Mouse (Mus musculus) neural tube, embryonic 10.5 days (tissue): Measurements from ENCODE around the gene Slc5a3.
"Not testable (repeated sequence)": the region's sequence is repeated elsewhere in the genome, so short reads cannot be mapped to it uniquely, and the experiment has no call there.

Source experiments
- DNase-seq: peaks from one replicate; pipeline ENCODE4 v3.0.0-alpha.2; 2017; ENCODE audit warnings: low spot score; ENCODE audit errors: extremely low spot score

Slc5a3 gene

GRCm38 (mm10) chr16:92061586-92061985 is 3.5 kb downstream of the Slc5a3 start:
- DNase-seq: no peak

DNA sequence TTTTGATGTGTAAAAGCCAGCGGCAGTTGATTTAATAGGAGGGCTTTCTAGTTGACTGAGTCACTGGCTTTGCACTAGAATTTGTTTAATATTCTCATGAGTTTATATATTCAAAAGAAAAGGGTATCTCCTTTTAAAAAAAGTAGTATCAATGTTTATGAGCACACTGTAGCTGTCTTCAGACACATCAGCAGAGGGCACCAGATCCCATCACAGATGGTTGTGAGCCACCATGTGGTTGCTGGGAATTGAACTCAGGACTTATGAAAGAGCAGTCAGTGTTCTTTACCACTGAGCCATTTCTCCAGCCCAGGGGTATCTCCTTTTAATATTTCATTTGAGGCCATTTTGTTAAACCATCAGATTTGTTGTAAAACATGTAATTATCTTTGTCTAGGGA is 4.7 kb downstream of the Slc5a3 start:
- no peak for DNase-seq

- DNase-seq: no peak
These were observed 6.7 kb downstream of the Slc5a3 start for GRCm38 (mm10) chr16:92064801-92065200.

GRCm38 (mm10) chr16:92070338-92070737 is 12.2 kb downstream of the Slc5a3 start:
- DNase-seq: no peak

GRCm38 (mm10) chr16:92076797-92077196 is 18.7 kb downstream of the Slc5a3 start:
- no peak for DNase-seq

DNA sequence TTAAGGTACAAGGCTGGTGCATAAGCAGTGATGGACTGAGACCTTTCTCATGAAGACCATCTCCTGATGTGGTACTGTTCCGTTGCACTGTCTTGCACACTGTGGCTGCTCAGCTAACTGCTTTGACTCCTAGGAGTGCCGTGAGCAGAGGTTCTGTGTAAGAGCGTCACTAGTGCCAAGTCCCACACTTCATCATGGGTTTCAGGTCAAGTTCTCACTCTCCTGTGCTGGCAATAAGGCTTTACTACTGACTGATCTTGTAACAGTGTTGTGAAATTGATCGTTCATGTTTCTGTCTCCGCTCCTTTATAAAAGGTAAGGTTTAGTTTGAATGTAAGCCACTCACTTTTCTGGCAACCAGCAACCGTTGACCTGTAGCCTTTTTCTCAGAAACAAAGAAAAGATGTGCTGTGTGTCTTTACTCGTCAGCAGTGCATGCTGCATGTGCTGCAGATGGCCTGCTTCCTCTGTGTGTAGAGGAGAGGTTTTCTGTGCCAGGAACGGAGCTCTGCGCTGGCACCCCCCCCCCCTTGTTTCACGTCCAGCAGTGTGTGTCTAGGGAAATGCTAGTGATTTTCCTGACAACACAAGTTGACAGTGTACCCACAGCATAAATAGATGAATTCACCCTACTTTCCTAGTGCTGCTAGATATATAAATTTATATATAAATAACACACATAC is 25.8 kb downstream of the Slc5a3 start:
- DNase-seq: no peak

GRCm38 (mm10) chr16:92089225-92089624 is 31.1 kb downstream of the Slc5a3 start:
- no peak for DNase-seq

DNA sequence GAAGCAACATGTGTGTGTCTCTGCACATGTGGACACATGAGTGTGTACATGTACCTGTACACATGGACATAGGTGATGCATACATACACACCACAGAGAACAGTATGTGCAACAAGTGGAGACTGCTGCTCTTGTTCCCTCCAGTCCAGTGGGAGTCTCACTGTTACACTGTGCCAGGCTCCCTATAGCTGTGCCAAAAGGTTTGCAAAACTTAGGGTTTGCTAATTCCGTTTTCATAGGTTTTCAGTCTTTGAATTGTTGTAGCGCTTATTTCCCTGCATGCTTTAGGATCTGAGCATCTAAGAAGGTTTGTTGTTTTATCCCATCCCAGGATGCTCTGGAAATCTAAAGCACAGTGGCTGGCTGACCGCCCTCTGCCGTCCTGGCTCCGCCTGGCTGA is 33.8 kb downstream of the Slc5a3 start:
- DNase-seq: no peak

DNA sequence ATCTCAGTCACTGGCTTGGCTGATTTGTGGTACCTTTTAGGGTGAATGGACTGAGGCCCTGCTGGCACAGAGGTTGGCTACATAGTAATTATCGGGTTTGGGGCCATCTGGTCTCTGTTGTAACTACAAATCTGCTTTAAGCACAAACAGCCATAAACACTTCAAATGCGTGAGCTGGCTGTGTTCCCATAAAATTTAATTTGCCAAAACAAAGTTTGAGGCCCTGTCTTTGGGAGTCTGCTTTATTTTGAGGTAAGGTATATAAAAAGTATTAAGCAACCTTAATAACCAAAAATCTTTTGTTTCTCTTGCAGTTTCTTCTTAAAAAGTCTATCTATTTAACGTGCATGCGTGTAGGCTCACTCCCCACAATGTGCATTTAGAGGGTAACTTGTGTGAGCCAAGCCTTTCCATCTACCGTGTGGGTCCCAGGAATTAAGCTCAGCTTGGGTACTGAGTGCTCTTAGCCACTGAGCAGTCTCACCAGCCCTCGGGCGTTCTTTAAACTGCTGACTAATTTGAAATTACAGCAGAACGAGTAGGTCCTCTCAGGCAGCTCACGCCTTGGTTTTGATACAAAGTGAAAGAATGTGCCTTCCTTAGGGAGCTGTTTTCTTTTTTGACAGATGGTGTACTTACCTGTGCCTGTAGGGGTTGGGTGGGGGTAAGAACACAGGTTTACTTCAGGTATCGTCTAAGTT is 40.4 kb downstream of the Slc5a3 start:
- no peak for DNase-seq

DNA sequence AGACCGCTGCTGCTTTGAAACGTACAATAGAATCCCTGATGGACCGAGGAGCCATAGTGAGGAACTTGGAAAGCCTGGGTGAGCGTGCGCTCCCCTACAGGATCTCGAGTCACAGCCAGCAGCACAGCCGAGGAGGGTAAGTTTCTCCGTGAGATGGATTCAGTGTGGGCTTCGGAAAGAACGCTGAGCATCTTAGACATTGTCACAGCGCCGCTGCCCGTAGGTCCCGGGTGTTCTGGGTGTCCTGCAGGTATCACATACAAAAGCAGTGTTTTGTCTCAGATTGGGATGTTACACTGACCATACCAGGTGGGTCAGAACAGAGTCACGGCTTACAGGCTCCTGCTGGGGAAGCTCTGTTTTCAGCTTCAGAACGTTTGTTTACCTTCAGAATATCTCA is 41.5 kb downstream of the Slc5a3 start:
- no peak for DNase-seq

DNA sequence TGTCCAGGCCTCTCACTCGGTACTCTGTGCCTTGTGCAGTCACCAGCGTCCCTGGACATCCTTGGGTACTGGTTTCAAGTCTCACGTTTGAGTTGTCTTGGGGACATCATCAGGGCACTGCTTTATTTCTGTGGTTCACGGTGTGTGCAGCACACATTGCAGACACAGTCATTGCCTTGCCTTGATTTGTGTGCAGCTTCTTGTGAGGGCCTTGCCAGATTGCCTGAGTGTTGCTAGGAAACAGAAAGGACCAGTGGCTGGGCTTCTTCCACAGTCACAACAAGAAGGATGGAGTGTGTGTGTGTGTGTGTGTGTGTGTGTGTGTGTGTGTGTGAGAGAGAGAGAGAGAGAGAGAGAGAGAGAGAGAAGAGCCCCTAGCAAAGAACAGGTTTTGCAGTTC is 42.0 kb downstream of the Slc5a3 start:
- no peak for DNase-seq

GRCm38 (mm10) chr16:92102115-92102514 is 44.0 kb downstream of the Slc5a3 start:
- no peak for DNase-seq

DNA sequence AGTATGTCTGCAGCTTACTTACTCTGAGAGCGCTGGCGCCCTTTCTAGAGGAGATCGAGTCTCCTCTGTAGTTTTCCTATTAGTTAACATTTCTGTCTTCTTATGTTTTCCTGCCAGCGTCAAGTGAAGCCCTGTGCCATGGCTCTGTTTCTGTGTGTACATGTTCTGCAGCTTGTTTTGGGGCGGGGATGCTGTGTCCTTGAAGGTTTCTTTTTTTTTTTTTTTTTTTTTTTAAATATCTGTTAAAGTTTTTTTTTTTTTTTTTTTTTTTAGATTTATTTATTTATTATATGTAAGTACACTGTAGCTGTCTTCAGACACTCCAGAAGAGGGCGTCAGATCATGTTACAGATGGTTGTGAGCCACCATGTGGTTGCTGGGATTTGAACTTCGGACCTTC is 44.8 kb downstream of the Slc5a3 start:
- DNase-seq: not testable (repeated sequence)

- DNase-seq: peak; percentile 32
These were observed 45.6 kb downstream of the Slc5a3 start for GRCm38 (mm10) chr16:92103572-92104331.

DNA sequence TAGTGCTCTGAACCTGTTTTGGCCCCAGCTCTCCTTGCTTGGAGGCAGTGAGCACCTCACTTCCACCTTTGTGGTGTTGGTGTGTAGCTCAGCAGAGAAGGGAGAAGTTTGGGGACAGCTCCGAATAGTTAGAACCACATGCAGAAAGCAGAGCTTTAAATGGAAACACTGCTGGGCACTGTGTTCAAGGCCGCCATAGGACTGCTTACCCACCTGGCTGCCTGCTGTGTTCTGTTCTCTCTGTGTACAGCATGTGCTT is 46.1 kb downstream of the Slc5a3 start:
- DNase-seq: no peak

DNA sequence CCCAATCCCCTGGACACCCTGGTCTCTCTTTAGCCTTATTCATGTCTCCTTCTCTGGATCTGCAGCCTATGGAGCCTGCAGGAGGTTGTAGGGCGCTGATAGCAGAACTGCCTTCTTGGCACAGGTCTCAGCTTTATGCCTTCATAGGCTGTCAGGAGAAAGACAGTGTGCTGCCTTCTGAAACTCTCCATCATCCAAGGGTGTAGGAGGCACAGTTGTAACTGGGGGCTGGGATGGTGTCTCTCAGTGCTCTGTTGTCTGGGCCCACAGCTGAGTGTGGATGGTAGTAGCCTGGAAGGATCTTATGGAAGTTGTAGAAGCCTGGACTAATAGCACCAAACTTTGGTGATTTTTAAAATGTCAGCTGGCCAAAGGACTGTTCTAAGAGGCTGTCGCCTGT is 46.8 kb downstream of the Slc5a3 start:
- DNase-seq: no peak

- no peak for DNase-seq
These were observed 47.5 kb downstream of the Slc5a3 start for GRCm38 (mm10) chr16:92105631-92106030.

DNA sequence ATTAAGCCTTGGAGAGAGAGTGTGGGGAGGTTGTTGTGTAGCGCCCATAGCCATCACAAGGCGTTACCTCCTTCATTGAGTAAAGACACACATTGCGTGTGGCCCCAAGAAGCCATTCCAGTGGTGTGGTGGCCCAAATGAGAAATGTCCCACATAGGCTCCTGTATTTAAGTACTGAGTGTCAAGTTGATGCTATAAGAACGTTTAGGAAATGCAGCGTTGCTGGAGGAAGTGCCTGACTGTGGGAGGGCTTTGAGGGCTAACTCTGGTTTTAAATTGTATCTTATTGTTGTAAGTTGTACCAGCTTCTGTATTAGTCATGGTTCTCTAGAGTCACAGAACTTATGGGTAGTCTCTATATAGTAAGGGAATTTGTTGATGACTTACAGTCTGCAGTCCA is 49.2 kb downstream of the Slc5a3 start:
- no peak for DNase-seq

GRCm38 (mm10) chr16:92114706-92115241 is 56.7 kb downstream of the Slc5a3 start:
- DNase-seq: no peak

- no peak for DNase-seq
These were observed 57.7 kb downstream of the Slc5a3 start for GRCm38 (mm10) chr16:92115611-92116421.

DNA sequence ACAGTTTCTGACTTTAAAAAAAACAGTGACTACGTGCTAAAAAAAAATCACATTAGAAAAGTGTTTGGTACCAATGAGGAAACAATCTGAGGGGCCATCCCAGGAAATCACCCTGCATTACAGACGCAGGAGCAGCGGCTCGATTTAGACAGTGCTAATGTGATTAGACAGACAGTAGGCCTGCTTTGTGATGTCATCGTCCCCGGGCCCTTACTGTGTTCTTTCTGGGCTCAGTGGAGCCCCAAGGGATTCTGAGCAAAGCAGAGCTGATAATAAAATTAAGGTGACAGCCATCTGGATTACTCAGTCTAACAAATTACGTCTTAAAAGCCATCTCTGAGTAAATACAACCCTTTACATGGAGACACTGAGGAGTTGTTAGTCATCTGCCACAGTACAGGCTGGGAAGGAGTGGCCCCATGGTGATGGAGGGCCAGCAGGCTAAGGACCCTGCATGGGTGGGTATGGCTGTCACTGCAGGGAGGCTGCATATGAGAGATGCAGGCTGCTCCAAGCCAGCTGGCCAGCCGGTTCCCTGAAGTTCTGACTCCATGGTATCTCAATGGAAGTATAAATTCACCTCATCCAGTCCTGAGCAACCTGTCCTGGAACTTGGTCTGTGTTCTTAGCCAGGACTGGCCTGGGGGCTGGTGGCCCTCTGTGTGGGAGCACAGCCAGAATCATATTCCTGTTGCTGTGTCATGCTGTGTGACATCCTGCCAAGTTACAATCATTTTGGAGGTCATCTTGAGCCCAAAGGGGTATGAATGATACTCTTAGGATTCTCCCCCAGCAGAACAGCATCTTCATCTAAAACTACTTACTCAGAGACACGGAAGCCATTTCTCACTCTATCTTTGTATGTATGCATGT is 59.5 kb downstream of the Slc5a3 start:
- DNase-seq: no peak
